Comparison of ENCODE assay signal across 8 mouse cellular contexts in genomic region chr13:62623577-62624276, GRCm38 (mm10). TPM values are rescaled to one million over a fixed set of nuclear protein-coding genes. Genes with fewer than 3 reads are reported as not detected.
DNase-seq lines count a peak whose midpoint lies in the region; ATAC-seq and TF ChIP-seq lines count a peak whose summit lies in the region.
"Not testable (repeated sequence)": the region's sequence is repeated elsewhere in the genome, so short reads cannot be mapped to it uniquely, and the experiment has no call there.

6720489N17Rik (minus strand) TSS chr13:62624182.

- not testable (repeated sequence) for H3K36me3 ChIP-seq in erythroblast, embryonic 14.5 days (ENCODE audit: control insufficient read depth); heart, embryonic 10.5 days; kidney, embryonic 14.5 days (ENCODE audit: control insufficient read depth, insufficient read depth, low read length); limb, embryonic 15.5 days; midbrain, postnatal 0 days (ENCODE audit: insufficient read depth, low read length)

- peak within 1 kb of the TSS; percentile 35 for H3K4me2 ChIP-seq in kidney, embryonic 14.5 days (replicated peaks; ENCODE audit: low read depth, low read length)
- H3K4me2 ChIP-seq in limb, embryonic 15.5 days: peak within 1 kb of the TSS; percentile 52
- H3K4me2 ChIP-seq in midbrain, postnatal 0 days (ENCODE audit: low read depth, low read length, poor library complexity, severe bottlenecking): peak within 1 kb of the TSS; percentile 44

- peak within 1 kb of the TSS; percentile 59 for H3K4me3 ChIP-seq in erythroblast, embryonic 14.5 days (replicated peaks)
- H3K4me3 ChIP-seq in heart, embryonic 10.5 days: peak within 1 kb of the TSS; percentile 62
- peak within 1 kb of the TSS; percentile 39 for H3K4me3 ChIP-seq in kidney, embryonic 14.5 days (ENCODE audit: low read length)
- peak within 1 kb of the TSS; percentile 54 for H3K4me3 ChIP-seq in limb, embryonic 15.5 days
- peak within 1 kb of the TSS; percentile 40 for H3K4me3 ChIP-seq in midbrain, postnatal 0 days (ENCODE audit: low read depth, low read length)

- not testable (repeated sequence) for H3K4me1 ChIP-seq in erythroblast, embryonic 14.5 days (ENCODE audit: control insufficient read depth); heart, embryonic 10.5 days; kidney, embryonic 14.5 days (ENCODE audit: control insufficient read depth, insufficient read depth, low read length); limb, embryonic 15.5 days; midbrain, postnatal 0 days (ENCODE audit: insufficient read depth, low read length)

- H3K27ac ChIP-seq in heart, embryonic 10.5 days: peak within 1 kb of the TSS; percentile 74
- not testable (repeated sequence) for H3K27ac ChIP-seq in kidney, embryonic 14.5 days (ENCODE audit: low read depth, low read length); limb, embryonic 15.5 days; midbrain, postnatal 0 days (ENCODE audit: low read depth, low read length)

- peak within 1 kb of the TSS; percentile 35; the same call in 1 of the 2 replicates for H3K9ac ChIP-seq in kidney, embryonic 14.5 days (ENCODE audit: low read depth, low read length)
- peak within 1 kb of the TSS; percentile 39 for H3K9ac ChIP-seq in limb, embryonic 15.5 days
- 0 out of 2 replicates have a peak within 1 kb of the TSS, but pooled peaks have one; percentile 29 for H3K9ac ChIP-seq in midbrain, postnatal 0 days (replicated peaks; ENCODE audit: low read length, poor library complexity, severe bottlenecking)

- under 1% methylated on average over 15 of the region's 15 CpGs for WGBS in heart, embryonic 10.5 days
- 1% methylated on average over 15 of the region's 15 CpGs for WGBS in kidney, embryonic 14.5 days
- under 1% methylated on average over 15 of the region's 15 CpGs for WGBS in limb, embryonic 15.5 days
- under 1% methylated on average over 15 of the region's 15 CpGs for WGBS in midbrain, postnatal 0 days

- DNase-seq in CD4-positive helper T cell, adult 2 months (ENCODE audit: low read depth, low spot score): peak; percentile 86
- DNase-seq in brain, embryonic 18.5 days (ENCODE audit: low read depth, low spot score): peak; percentile 76
- DNase-seq in heart, embryonic 10.5 days (ENCODE audit: low spot score): peak; percentile 93
- peak; percentile 90 for DNase-seq in midbrain, postnatal 0 days (ENCODE audit: low spot score)
- peak; percentile 64 to 83 for DNase-seq in spleen, postnatal 10 days (ENCODE audit: low spot score in 2 of 2)

- not testable (repeated sequence) for H3K9me3 ChIP-seq in erythroblast, embryonic 14.5 days (ENCODE audit: control insufficient read depth, low read length); heart, embryonic 10.5 days; kidney, embryonic 14.5 days (ENCODE audit: control insufficient read depth, low read length); limb, embryonic 15.5 days; midbrain, postnatal 0 days (ENCODE audit: low read length)

- H3K27me3 ChIP-seq in erythroblast, embryonic 14.5 days (ENCODE audit: control insufficient read depth); heart, embryonic 10.5 days (ENCODE audit: insufficient read depth, poor library complexity, severe bottlenecking); kidney, embryonic 14.5 days (ENCODE audit: control insufficient read depth, insufficient read depth, low read length); limb, embryonic 15.5 days; midbrain, postnatal 0 days (ENCODE audit: insufficient read depth, low read length): not testable (repeated sequence)

- not testable (repeated sequence) for TF ChIP-seq CTCF in midbrain, postnatal 0 days (IDR thresholded peaks at IDR 0.05)

- peak; percentile 100 for ATAC-seq in kidney, embryonic 14.5 days (ENCODE audit: low FRiP score, low TSS enrichment)
- ATAC-seq in limb, embryonic 15.5 days (ENCODE audit: insufficient number of reproducible peaks, low FRiP score, low TSS enrichment, low read depth): peak; percentile 93
- ATAC-seq in midbrain, postnatal 0 days (ENCODE audit: low FRiP score): peak; percentile 99

RNA-seq across cellular contexts. Expression of gene 6720489N17Rik, which starts in this region (rescaled TPM):
- polyA plus RNA-seq in erythroblast, embryonic 14.5 days (2012): not detected in 2 replicates
- polyA plus RNA-seq in heart, embryonic 10.5 days (2016; fragmentation: Nextera tagmentation; extraction: Ambion mirVana): 10.5 and 11.4 TPM in 2 replicates
- 16.6 and 20.0 TPM in 2 replicates for polyA plus RNA-seq in kidney, embryonic 14.5 days (2014; fragmentation: Nextera tagmentation; extraction: Ambion mirVana)
- 10.6 and 10.9 TPM in 2 replicates for polyA plus RNA-seq in limb, embryonic 15.5 days (2015; fragmentation: Nextera tagmentation; extraction: Ambion mirVana)
- 4.1 and 16.5 TPM in 2 replicates for total RNA-seq in midbrain, postnatal 0 days (2014; rRNA removed)
- polyA plus RNA-seq in midbrain, postnatal 0 days (2015; fragmentation: Nextera tagmentation; extraction: Ambion mirVana): 4.4 and 6.3 TPM in 2 replicates
